Mouse (Mus musculus) kidney, adult 18-20 months (tissue): ENCODE data around the gene Madd.
A peak's percentile ranks its signal among the peaks of the same experiment; 100 is the strongest.
"Not testable (repeated sequence)": the region's sequence is repeated elsewhere in the genome, so short reads cannot be mapped to it uniquely, and the experiment has no call there.

Experiments used
- DNase-seq: peaks from one replicate; pipeline ENCODE4 v3.0.0; 2021

Gene Madd

GRCm38 (mm10) chr2:91121497-91121896, 62.1 kb downstream of the Madd start:
- DNase-seq = no peak

DNA sequence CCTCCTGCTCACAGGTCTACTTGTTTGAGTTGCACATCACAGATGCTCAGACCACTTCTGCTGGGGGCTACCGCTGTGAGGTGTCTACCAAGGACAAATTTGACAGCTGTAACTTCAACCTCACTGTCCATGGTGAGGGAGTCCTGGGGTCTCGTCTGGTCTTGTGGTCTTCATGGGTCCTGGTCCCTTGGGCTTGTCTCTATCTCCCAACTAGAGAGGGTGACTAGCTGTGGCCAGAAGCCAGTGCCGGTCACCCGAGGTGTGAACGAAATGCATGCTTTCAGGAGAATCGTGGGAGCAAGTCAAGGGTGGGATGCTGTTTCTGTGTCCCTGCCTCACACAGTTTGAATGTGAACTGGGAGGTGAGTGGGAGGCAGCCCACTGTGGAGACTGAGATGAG, 62.6 kb downstream of the Madd start:
- no peak for DNase-seq

- no peak for DNase-seq
Measured at GRCm38 (mm10) chr2:91120261-91120671, 63.4 kb downstream of the Madd start.

DNA sequence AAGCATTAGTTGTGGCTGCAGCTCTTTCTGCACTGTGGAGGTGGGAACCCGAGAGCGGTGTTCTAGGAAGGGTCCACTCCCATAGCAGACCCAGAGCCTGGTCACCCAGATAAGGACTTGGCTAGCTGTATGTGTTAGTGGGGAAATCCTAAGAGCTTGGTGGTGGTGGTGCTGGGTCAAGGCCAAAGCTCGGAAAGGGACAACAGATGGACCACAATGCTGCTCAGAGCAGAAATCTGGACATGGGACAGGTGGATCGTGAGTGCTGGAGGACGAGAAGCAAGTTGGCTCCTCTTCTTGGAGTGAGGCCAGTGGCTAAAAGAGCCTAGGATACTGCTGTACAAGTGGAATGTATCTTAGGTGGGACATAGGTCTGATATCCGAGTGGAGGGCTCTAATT, 64.1 kb downstream of the Madd start:
- DNase-seq = no peak

- no peak for DNase-seq
Measured at GRCm38 (mm10) chr2:91119061-91119460, 64.6 kb downstream of the Madd start.

- no peak for DNase-seq
Measured at GRCm38 (mm10) chr2:91118647-91119046, 65.0 kb downstream of the Madd start.

DNA sequence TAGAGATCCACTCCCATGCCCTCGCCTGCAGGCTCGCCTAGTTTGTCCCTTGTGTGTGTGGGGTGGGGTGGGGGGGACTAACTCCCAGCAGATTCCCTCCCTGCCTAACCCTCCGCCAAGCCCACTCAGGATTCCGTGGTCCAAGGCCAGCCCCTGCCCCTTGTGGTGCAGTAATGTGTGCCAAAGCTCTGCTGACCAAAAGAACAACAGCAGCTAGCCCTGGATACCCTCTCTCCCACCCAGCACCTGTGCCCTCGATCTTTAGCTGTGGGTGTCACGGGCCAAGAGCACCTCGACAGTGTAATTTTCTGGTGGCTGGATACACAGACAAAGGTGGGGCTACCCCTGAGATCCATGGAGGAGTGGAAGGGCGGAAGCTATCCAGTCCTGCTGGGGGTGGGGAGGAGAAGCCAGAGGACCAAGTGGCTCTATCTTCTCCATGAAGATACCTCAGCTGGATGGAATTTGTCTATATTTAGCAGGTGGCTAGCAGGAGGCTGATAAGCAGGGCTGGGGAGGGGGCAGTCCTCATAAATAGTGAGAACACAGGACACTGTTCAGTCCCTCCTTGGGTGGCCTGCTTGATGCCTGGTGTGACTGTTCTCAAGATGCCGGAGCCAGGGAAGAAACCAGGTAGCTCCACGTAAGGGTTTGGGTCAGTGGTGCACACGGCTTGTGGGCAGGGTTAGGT, 65.9 kb downstream of the Madd start, which contains the start of gene Mybpc3:
Gene Mybpc3 (plus strand): TSS at position 560 of the 691 bp plus-strand sequence.
- DNase-seq = no peak

DNA sequence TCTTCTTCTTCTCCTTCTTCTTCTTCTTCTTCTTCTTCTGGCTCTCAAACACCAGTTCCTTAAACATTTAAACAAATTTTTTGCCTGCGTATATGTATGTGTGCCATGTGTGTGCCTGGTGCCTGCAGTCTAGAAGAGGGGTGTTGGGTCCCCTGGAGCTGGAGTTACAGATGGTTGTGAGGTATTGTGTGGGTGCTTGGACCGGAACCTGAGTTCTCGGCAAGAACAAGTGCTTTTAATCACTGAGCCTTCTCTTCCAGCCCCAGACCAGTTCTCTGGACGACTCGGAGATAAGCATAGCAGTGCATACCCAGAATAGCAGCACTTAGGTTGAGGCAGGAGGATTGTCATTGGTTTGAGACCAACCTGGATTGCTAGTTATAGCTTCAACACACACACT, 66.8 kb downstream of the Madd start:
- DNase-seq = no peak

DNA sequence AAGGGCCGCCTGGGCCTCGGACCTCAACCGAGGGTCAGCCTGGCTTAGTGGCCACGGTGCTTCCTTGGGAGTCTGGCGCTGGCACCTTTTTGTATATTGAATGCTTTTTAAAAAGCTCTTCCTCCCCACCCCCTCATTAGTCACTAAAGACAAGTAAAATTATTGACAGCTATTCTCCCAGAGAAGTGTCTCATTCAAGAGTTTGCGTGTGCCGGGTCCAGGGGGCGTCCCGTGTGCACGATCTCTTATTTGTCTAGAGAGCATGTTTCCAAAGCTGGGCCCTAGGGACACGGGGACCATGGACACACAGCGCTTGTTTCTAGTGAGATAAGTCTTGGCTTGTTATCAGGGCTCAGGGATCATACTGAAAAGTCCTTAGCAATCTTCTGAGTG, 68.1 kb downstream of the Madd start:
- DNase-seq = no peak

DNA sequence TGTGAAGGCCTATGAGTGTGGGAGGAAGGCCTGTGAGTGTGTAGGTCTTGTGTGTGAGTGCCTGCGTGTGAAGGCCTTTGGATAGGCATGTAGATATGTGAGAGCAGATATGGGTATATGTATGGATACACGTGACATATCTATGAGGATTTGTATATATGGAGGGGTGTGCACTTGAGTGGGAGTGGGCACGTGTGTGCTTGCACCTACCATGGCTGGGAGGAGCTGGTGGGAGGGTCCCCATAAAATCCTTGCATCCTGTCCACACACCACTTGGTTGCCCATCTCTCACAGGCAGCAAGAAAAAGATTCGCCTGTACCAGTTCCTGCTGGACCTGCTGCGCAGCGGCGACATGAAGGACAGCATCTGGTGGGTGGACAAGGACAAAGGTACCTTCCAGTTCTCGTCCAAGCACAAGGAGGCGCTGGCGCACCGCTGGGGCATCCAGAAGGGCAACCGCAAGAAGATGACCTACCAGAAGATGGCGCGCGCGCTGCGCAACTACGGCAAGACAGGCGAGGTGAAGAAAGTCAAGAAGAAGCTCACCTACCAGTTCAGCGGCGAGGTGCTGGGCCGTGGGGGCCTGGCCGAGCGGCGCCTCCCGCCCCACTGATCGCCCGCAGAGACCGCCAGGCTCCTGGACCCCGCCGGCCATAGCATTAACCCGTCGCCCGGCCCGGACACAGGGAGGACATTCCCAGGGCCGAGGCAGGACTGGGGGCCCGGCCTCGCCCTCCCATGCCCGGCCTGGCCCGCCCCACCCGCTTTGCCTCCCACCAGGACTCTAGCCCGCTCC, 68.7 kb downstream of the Madd start:
- peak; percentile 99 for DNase-seq

DNA sequence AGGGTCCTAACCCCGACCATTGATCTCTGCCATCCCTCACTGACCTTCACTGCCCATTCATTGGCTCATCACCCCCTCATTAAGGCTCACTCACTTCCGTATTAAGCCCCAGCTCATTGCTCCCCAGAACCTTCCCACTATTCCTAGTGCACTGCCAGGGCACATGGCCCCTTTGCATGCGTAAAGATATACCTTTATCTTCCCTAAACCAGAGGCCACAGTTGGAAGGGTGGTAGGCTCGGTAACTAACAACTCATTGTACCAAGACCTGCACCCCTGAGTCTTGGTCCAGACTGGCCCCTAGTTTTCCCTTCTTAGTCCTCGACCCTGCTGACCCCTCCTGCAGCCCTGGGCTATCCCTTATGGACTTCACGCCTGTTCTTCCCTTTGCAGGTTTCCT, 69.8 kb downstream of the Madd start:
- no peak for DNase-seq

DNA sequence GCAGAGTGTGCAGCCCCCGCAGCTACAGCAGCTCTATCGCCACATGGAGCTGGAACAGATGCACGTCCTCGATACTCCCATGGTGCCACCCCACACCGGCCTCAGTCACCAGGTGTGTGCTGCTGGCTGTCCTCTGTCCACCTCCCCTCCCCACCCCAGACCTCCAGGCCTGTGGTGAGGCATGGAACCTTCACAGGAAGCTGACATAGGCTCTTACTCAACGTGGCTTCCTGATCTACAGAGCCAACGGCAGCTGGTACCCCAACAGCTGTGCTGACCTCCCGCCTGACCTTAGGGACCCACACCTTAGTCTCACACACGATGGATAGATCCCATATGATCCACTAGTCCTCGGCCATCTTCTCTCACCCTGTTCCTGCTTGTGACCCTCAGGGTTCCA, 70.3 kb downstream of the Madd start:
- no peak for DNase-seq

DNA sequence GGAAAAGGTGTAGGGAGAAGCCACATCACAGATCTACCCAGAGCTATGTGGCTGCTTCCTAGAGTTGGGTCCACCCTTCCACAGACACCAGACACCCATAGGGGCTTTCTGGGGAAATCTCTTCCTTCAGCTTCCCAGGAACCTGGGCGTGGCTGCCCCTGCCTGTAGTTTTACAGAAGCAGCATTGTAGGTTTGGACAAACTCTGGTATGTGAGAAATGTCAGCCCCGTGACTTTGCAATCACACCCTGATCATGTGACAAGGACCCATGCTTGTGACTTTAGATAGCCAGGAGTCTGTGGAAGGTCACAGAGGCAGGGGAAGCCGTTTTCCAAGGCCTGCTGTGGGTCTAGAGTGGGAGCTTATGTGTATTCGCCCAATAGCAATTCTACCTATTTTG, 71.1 kb downstream of the Madd start:
- peak; percentile 41 for DNase-seq

DNA sequence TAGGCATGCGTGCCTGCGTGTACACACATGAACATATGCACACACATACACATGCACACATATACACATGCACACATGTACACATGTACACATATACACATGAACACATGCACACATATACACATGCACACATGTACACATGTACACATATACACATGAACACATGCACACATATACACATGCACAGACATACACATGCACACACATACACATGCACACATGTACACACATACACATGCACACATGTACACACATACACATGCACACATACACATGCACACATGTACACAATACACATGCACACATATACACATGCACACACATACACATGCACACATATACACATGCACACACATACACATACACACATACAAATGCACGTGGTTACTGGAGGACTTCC, 71.8 kb downstream of the Madd start:
- DNase-seq = not testable (repeated sequence)

GRCm38 (mm10) chr2:91110429-91110828, 73.2 kb downstream of the Madd start:
- no peak for DNase-seq

DNA sequence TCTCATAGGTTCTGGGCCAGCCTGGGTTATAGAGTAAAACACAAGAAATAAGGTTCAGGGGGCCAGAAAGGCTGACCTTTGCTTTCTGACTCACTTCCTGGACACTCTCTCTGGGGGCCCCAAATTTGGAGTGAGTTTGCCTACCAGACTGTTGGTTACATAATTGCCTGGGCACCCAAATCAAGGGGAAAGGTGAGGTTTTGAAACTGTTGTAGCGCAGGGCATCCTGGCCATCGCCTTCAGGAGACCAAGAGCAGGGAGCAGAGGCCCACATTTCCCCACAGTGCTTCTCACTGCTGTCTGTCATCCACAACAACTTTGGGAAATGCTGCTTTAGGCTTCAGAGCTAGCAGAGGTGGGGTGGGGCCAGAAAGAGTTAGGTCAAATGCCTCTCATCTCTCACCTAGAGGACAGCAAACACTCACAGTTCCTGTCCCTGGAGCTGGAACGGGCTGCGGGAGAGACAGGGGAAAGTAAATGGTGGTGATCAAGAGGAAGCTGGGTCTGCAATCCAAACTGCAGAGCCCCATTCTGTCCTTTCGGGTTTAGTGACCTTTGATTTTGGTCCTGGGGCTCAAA, 73.7 kb downstream of the Madd start:
- DNase-seq = no peak

GRCm38 (mm10) chr2:91109241-91109640, 74.4 kb downstream of the Madd start:
- no peak for DNase-seq

GRCm38 (mm10) chr2:91108156-91108555, 75.5 kb downstream of the Madd start:
- DNase-seq = no peak

GRCm38 (mm10) chr2:91101124-91101740, 82.4 kb downstream of the Madd start:
- DNase-seq = peak; percentile 90

DNA sequence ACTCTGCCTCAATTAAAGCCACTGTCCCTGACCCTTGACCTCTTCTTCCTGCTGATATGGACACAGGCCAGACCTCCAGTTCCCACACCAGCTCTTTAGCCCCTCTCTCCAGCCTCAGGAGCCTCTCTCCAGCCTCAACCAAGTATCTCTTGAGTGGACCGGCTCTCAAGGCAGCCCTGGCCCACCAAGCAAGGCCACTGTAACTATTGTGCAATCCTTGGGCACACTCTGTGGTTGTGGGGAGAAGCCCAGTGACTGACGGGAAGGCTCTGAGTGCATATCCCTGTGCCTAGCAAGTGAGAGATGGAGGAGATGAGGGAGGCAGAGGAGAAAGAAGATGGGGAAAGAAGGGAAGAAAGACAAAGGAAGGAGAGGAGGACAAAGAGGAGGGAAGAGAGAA, 85.5 kb downstream of the Madd start:
- DNase-seq = no peak

DNA sequence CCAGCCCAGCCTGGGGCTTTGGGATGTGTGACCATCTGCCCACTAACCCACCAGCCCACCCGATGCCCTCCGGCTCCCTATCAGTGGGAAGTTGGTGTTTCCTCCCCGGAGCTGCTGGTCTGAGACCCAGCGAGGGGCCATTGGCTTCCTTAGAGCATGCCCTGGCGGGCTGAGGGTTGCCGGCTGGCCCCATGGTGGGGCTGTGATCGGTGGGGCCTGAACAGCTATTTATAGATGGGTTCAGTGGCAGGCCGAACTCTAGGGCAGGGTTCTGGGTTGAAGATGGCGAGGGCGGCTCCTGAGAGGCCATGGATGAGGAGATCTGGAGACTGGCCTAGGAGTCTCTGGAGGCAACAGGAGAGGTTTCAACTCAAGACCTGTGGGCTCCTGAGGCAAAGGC, 86.6 kb downstream of the Madd start:
- no peak for DNase-seq

DNA sequence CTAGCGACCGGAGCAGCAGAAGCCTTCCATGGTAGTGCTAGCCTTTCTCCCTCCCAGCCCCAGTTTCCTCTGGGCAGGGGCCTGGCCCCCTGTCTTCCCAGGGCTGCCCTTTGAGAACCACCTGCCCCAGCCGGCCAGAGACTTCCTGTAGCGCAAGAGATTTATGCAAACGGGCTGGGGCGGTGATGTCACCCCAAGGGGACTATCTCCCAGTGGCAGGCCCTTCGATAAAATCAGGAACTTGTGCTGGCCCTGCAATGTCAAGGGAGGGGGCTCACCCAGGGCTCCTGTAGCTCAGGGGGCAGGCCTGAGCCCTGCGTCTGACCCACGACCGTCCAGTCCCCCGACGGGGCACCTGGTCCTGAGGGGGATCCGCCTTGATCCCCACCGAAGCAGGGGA, 87.1 kb downstream of the Madd start:
- no peak for DNase-seq

DNA sequence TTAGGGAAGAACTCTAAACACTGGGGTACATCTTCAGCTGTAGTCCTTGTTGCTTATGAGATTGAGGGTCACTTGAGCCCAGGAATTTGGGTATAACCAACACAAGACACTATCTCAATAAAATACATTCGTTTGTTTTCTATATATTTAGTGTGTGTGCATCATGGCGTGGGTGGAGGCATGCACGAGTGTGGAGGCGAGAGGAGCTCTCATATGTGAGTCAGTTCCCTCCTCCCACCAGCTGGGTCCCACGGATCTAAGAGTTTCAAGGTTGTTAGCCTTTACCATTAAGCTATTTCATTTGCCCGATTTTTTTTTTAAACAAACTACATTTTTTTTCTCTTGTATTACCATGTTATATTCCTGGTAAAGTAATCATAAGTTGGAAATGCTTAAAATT, 92.8 kb downstream of the Madd start:
- no peak for DNase-seq

- no peak for DNase-seq
Measured at GRCm38 (mm10) chr2:91090208-91090607, 93.4 kb downstream of the Madd start.
